Mouse (Mus musculus) embryonic facial prominence, embryonic 14.5 days (tissue): Measurements from ENCODE around the gene Gm9758. TPM values are rescaled to one million over a fixed set of nuclear protein-coding genes. Genes with fewer than 3 reads are reported as not detected.
"Not testable (repeated sequence)": the region's sequence is repeated elsewhere in the genome, so short reads cannot be mapped to it uniquely, and the experiment has no call there.

ENCODE experiments used
- ATAC-seq: fragments of 200-750 bp; cut with Nextera tagmentation; 2 replicates; pipeline ENCODE4 v1.8.0; 2017; ENCODE audit warnings: low read depth, moderate number of reproducible peaks, moderate TSS enrichment
- DNase-seq: peaks from one replicate; pipeline ENCODE4 v3.0.0-alpha.2; 2015; ENCODE audit warnings: low spot score
- H3K27ac ChIP-seq: fragments of 300-500 bp; sonication (generic); replicated peaks from 2 replicates; pipeline ENCODE4 v1.5.1; 2014; ENCODE audit warnings: low read depth, mild to moderate bottlenecking, low read length, moderate library complexity
- H3K27me3 ChIP-seq: fragments of 300-500 bp; sonication (generic); replicated peaks from 2 replicates; pipeline ENCODE4 v1.6.1; 2014; ENCODE audit warnings: low read length; ENCODE audit not compliant: control insufficient read depth, insufficient read depth
- H3K36me3 ChIP-seq: fragments of 300-500 bp; sonication (generic); 2 replicates; pipeline ENCODE4 v1.6.1; 2014; ENCODE audit warnings: low read length, mixed read lengths; ENCODE audit not compliant: control insufficient read depth, insufficient read depth
- H3K4me1 ChIP-seq: fragments of 300-500 bp; sonication (generic); 2 replicates; pipeline ENCODE4 v1.6.1; 2014; ENCODE audit warnings: antibody characterized with exemption, low read length; ENCODE audit not compliant: control insufficient read depth, insufficient read depth
- H3K4me2 ChIP-seq: fragments of 300-500 bp; sonication (generic); 2 replicates; pipeline ENCODE4 v1.6.1; 2014; ENCODE audit warnings: low read depth, mild to moderate bottlenecking, low read length, moderate library complexity, mixed read lengths
- H3K4me3 ChIP-seq: fragments of 300-500 bp; sonication (generic); 2 replicates; pipeline ENCODE4 v1.5.1; 2014; ENCODE audit warnings: low read depth, mild to moderate bottlenecking, low read length
- H3K9ac ChIP-seq: fragments of 300-500 bp; sonication (generic); 2 replicates; pipeline ENCODE4 v1.6.1; 2014; ENCODE audit warnings: low read depth, mild to moderate bottlenecking, low read length, moderate library complexity, mixed read lengths
- H3K9me3 ChIP-seq: fragments of 300-500 bp; sonication (generic); 2 replicates; pipeline ENCODE4 v1.6.1; 2016; ENCODE audit warnings: low read length; ENCODE audit not compliant: control insufficient read depth
- WGBS: fragments of 180-500 bp; shearing (Covaris S2); extraction: QIAGEN DNeasy Blood & Tissue Kit; methylation state at CpG from one replicate; pipeline ENCODE4 v1.1.7; 2014; 5-methylcytosine and 5-hydroxymethylcytosine counted together
- polyA plus RNA-seq: library from polyadenylated mRNA; unstranded; fragments of >200 nt; fragmentation: Nextera tagmentation; extraction: Ambion mirVana; gene quantifications from 2 replicates; pipeline ENCODE4 v1.2.1, GENCODE M21; 2014

Gm9758 gene
- not detected in 2 replicates for polyA plus RNA-seq

- WGBS, result 61% methylated on average over 1 of the region's 1 CpGs
- ATAC-seq, H3K4me1 ChIP-seq, H3K27me3 ChIP-seq, H3K4me2 ChIP-seq, H3K27ac ChIP-seq, H3K36me3 ChIP-seq, DNase-seq, H3K9ac ChIP-seq, H3K4me3 ChIP-seq, H3K9me3 ChIP-seq: not testable (repeated sequence)
Observed at GRCm38 (mm10) chr5:14914799-14915198, at the start of gene Gm9758. Gm9758 (minus strand) TSS chr5:14914899.

GRCm38 (mm10) chr5:14963821-14964220 lies 49.1 kb upstream of the Gm9758 start:
- 79% methylated on average over 13 of the region's 13 CpGs for WGBS
- peaks cover 15% of the 10 kb centered on the region for H3K9me3 ChIP-seq
- DNase-seq, ATAC-seq, H3K36me3 ChIP-seq, H3K4me2 ChIP-seq, H3K27ac ChIP-seq, H3K4me3 ChIP-seq, H3K4me1 ChIP-seq, H3K9ac ChIP-seq, H3K27me3 ChIP-seq: not testable (repeated sequence)

DNA sequence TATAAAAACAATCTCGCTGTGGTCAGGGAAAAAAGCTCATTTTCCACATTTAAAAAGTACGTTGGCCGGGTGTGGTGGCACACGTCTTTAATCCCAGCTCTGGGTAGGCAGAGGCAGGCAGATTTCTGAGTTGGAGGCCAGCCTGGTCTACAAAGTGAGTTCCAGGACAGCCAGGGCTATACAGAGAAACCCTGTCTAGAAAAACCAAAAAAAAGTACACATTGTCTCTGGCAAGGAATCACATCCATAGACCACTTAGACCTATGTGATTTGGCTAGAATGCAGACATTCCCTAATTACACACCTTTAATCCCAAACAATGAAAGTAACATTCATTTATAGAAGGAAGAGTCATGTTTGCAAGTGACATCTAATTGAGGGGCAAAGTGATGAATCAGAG lies 46.8 kb upstream of the Gm9758 start:
- not testable (repeated sequence) for H3K27me3 ChIP-seq, H3K27ac ChIP-seq, H3K9ac ChIP-seq, H3K4me1 ChIP-seq, DNase-seq, H3K36me3 ChIP-seq, H3K4me3 ChIP-seq, ATAC-seq, H3K4me2 ChIP-seq
- 78% methylated on average over 4 of the region's 4 CpGs for WGBS
- H3K9me3 ChIP-seq, result peaks cover 19% of the 10 kb centered on the region

- not testable (repeated sequence) for DNase-seq, H3K4me3 ChIP-seq, H3K36me3 ChIP-seq, H3K4me1 ChIP-seq, H3K4me2 ChIP-seq, H3K9ac ChIP-seq, H3K27me3 ChIP-seq, H3K27ac ChIP-seq, ATAC-seq
- 92% methylated on average over 1 of the region's 1 CpGs for WGBS
- H3K9me3 ChIP-seq, result peaks cover 24% of the 10 kb centered on the region; the same call in 1 of the 2 replicates
Observed at GRCm38 (mm10) chr5:14955928-14956706, 41.4 kb upstream of the Gm9758 start.

DNA sequence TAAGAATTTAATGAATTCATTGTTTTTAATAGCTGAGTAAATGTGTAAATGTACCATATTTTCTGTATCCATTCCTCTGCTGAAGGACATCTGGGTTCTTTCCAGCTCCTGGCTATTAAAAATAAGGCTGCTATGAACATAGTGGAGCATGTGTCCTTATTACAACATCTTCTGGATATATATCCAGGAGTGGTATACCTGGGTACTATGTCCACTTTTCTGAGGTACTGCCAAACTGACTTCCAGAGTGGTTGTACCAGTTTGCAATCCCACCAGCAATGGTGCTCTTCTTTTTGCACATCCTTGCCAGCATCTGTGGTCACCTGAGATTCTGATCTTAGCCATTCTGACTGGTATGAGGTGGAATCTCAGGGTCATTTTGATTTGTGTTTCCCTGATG lies 38.9 kb upstream of the Gm9758 start:
- not testable (repeated sequence) for ATAC-seq, DNase-seq, H3K27me3 ChIP-seq, H3K4me3 ChIP-seq, H3K9ac ChIP-seq, H3K36me3 ChIP-seq, H3K27ac ChIP-seq, H3K4me1 ChIP-seq, H3K4me2 ChIP-seq
- H3K9me3 ChIP-seq, result peaks cover 21% of the 10 kb centered on the region; the same call in 1 of the 2 replicates

DNA sequence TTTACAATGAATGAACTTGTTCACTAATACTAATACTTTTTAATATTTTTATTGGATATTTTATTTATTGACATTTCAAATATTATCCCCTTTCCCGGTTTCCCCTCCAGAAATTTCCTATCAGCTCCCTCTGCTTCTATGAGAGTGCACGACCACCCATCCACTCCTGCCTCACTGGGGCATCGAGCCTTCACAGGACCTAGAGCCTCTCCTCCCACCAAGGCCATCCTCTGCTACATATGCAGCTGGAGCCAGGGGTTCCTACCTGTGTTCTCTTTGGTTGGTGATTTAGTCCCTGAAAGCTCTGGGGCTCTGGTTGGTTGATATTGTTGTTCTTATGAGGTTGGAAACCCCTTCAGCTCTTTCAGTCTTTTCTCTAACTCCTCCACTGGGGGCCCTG lies 38.0 kb upstream of the Gm9758 start:
- ATAC-seq, H3K9ac ChIP-seq, H3K27ac ChIP-seq, H3K4me2 ChIP-seq, DNase-seq, H3K36me3 ChIP-seq, H3K4me3 ChIP-seq, H3K27me3 ChIP-seq, H3K4me1 ChIP-seq: not testable (repeated sequence)
- WGBS, result 69% methylated on average over 3 of the region's 3 CpGs
- H3K9me3 ChIP-seq, result peaks cover 22% of the 10 kb centered on the region

GRCm38 (mm10) chr5:14951822-14952221 lies 37.1 kb upstream of the Gm9758 start:
- H3K4me3 ChIP-seq, H3K27me3 ChIP-seq, H3K27ac ChIP-seq, ATAC-seq, DNase-seq, H3K4me1 ChIP-seq, H3K4me2 ChIP-seq, H3K36me3 ChIP-seq, H3K9ac ChIP-seq: not testable (repeated sequence)
- peaks cover 22% of the 10 kb centered on the region for H3K9me3 ChIP-seq
- 61% methylated on average over 7 of the region's 7 CpGs for WGBS

GRCm38 (mm10) chr5:14947482-14948198 lies 32.9 kb upstream of the Gm9758 start:
- not testable (repeated sequence) for H3K27ac ChIP-seq, H3K9ac ChIP-seq, H3K4me3 ChIP-seq, H3K36me3 ChIP-seq, H3K4me2 ChIP-seq, ATAC-seq, H3K27me3 ChIP-seq, H3K9me3 ChIP-seq, H3K4me1 ChIP-seq, DNase-seq
- WGBS, result 59% methylated on average over 4 of the region's 4 CpGs
